Mouse (Mus musculus): ENCODE data around the gene Flt1. TPM values are rescaled to one million over a fixed set of nuclear protein-coding genes. Genes with fewer than 3 reads are reported as not detected.

The Flt1 gene
- polyA plus RNA-seq, 1 experiment from 2014 or later: 9.5 TPM

DNA sequence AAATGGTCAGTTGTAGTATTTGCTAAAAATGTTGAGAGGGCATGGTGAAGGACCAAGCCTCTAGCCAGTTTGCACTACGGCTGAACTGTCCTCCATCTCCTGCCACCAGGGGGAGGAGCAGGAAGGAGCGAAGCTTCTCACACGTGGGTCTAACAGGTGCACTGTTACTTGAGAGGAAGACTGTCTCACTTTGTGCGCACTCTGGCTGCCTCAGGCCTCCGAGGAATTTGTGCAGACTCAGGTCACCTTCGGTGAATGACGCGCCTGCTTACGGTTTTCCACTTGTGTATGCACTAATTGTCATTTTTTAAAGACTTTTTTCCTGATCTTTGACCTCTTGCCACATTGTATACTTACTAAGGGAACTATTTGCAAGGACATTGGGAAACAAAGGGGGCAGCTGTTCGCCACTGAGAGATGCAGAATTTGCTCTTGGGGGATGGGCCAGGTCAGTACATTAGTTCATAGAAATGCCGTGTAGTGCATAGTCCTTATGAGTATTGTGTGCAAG lies 180.0 kb downstream of the Flt1 start:
- peaks cover 81% of the 10 kb centered on the region for H3K36me3 ChIP-seq (replicated peaks)
- H3K9me3 ChIP-seq: no peaks in the 10 kb centered on the region
- 71% methylated on average over 11 of the region's 11 CpGs for WGBS
- peaks cover 8% of the 10 kb centered on the region; the same call in 1 of the 2 replicates for H3K4me1 ChIP-seq
- peak; percentile 49 for DNase-seq (ENCODE audit: low spot score)
- no peaks in the 10 kb centered on the region for H3K27me3 ChIP-seq (replicated peaks; ENCODE audit: low read depth, poor library complexity, severe bottlenecking)
- no peak overlapping the region for H3K4me3 ChIP-seq
- no peak overlapping the region for H3K27ac ChIP-seq (replicated peaks)

DNA sequence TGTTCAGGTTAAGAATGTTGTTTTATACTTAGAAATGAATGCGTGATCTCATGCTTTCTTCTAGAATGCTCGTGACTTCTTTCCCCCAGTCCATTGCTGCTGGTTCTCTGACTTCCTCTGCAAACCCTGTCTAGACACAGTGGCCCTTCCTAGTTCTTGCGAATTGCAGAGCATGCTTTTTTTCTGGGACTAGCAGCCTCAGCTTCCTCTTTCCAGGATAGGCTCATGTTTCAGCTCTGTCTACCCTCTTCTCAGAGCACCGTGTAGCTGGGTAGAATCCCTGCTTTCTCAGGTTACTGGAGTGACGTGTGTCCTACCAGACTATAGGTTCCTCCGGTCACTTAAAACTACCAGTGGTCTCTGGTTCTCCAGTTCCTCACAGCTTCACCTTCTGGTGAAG lies 183.5 kb downstream of the Flt1 start:
- H3K27ac ChIP-seq (replicated peaks): no peak overlapping the region
- 66% methylated on average over 6 of the region's 6 CpGs for WGBS
- H3K9me3 ChIP-seq: no peaks in the 10 kb centered on the region
- no peaks in the 10 kb centered on the region for H3K27me3 ChIP-seq (replicated peaks; ENCODE audit: low read depth, poor library complexity, severe bottlenecking)
- no peak overlapping the region for H3K4me3 ChIP-seq
- no peak for DNase-seq (ENCODE audit: low spot score)
- peaks cover 78% of the 10 kb centered on the region for H3K36me3 ChIP-seq (replicated peaks)
- peaks cover 8% of the 10 kb centered on the region; the same call in 1 of the 2 replicates for H3K4me1 ChIP-seq

- H3K27ac ChIP-seq (replicated peaks): no peak overlapping the region
- WGBS: 92% methylated on average over 4 of the region's 4 CpGs
- H3K27me3 ChIP-seq (replicated peaks; ENCODE audit: low read depth, poor library complexity, severe bottlenecking): no peaks in the 10 kb centered on the region
- no peak for DNase-seq (ENCODE audit: low spot score)
- no peak overlapping the region for H3K4me3 ChIP-seq
- peaks cover 77% of the 10 kb centered on the region for H3K36me3 ChIP-seq (replicated peaks)
- H3K9me3 ChIP-seq: no peaks in the 10 kb centered on the region
- peaks cover 8% of the 10 kb centered on the region; the same call in 1 of the 2 replicates for H3K4me1 ChIP-seq
Observed at GRCm38 (mm10) chr5:147539815-147540214, 186.0 kb downstream of the Flt1 start.

- 96% methylated on average over 4 of the region's 4 CpGs for WGBS
- Histone ChIP-seq H3K9me3 (no peaks in the 10 kb centered on the region), H3K27me3 (replicated peaks; ENCODE audit: low read depth, poor library complexity, severe bottlenecking) (no peaks in the 10 kb centered on the region), H3K4me1 (peaks cover 8% of the 10 kb centered on the region; the same call in 1 of the 2 replicates), H3K36me3 (replicated peaks) (peaks cover 76% of the 10 kb centered on the region), H3K4me3 (no peak overlapping the region), H3K27ac (replicated peaks) (no peak overlapping the region)
- DNase-seq (ENCODE audit: low spot score): no peak
Observed at GRCm38 (mm10) chr5:147539409-147539808, 186.4 kb downstream of the Flt1 start.

DNA sequence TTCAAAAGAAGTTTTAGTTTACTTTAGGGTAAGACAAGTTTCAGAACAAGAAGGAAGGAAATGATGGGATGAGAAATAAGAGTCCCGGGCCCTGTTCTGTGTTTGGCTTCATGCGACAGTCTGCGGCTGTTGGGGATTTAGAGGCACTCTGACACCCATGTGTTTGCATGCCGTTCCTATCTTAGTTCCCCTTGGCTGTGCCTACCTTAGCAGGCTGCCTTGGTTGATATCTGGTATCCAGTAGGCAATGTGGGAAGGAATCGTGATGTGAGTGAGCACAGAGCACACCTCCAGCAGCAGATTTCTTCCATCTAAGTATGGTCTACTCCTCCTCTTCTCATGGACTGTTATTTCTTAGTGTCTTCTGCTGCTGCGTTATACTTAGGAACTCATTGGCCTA lies 193.8 kb downstream of the Flt1 start:
- no peaks in the 10 kb centered on the region for H3K4me1 ChIP-seq
- peaks cover 70% of the 10 kb centered on the region for H3K36me3 ChIP-seq (replicated peaks)
- 95% methylated on average over 6 of the region's 6 CpGs for WGBS
- no peaks in the 10 kb centered on the region for H3K9me3 ChIP-seq
- H3K27me3 ChIP-seq (replicated peaks; ENCODE audit: low read depth, poor library complexity, severe bottlenecking): no peaks in the 10 kb centered on the region
- DNase-seq (ENCODE audit: low spot score): no peak
- H3K27ac ChIP-seq (replicated peaks): no peak overlapping the region
- no peak overlapping the region for H3K4me3 ChIP-seq

- H3K9me3 ChIP-seq: no peaks in the 10 kb centered on the region
Observed at GRCm38 (mm10) chr5:147527788-147528187, 198.0 kb downstream of the Flt1 start.

DNA sequence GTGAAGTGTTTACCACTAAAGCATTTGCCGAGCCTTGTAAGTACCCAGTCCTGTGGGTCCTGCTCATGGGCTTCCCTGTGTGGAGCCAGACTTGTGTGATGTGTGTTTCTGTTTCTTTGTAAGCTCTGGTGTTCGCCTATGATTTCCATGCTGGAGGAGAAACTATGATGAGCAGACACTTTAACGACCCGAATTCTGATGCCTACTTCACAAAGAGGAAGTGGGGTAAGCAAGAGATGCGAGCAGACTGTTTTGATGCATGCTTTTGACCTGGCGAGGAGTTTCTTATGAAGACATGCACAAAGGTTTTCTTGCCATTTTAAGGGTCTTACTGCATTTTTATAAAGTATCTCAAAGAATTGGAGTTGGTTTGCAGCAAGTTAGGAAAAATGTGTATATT lies 198.8 kb downstream of the Flt1 start:
- Histone ChIP-seq H3K4me3 (no peak overlapping the region), H3K27ac (replicated peaks) (no peak overlapping the region), H3K27me3 (replicated peaks; ENCODE audit: low read depth, poor library complexity, severe bottlenecking) (no peaks in the 10 kb centered on the region), H3K4me1 (no peaks in the 10 kb centered on the region), H3K36me3 (replicated peaks) (peaks cover 87% of the 10 kb centered on the region), H3K9me3 (no peaks in the 10 kb centered on the region)
- no peak for DNase-seq (ENCODE audit: low spot score)
- WGBS: 92% methylated on average over 6 of the region's 6 CpGs

More at GRCm38 (mm10) chr5:147527788-147528187, 198.0 kb downstream of the Flt1 start:
- Histone ChIP-seq H3K27me3 (replicated peaks; ENCODE audit: low read depth, poor library complexity, severe bottlenecking) (no peaks in the 10 kb centered on the region), H3K4me1 (no peaks in the 10 kb centered on the region), H3K36me3 (replicated peaks) (peaks cover 82% of the 10 kb centered on the region), H3K4me3 (no peak overlapping the region), H3K27ac (replicated peaks) (no peak overlapping the region)
- no peak for DNase-seq (ENCODE audit: low spot score)
- WGBS: 93% methylated on average over 3 of the region's 3 CpGs

Other genes with a start within 250 kb of the Flt1 start
- 513 and 534 TPM in 2 replicates for gene Pomp, start 134.4 kb upstream of the Flt1 start, polyA plus RNA-seq (2016; fragmentation: Nextera tagmentation; extraction: Ambion mirVana)
- 2.5 TPM in 2 replicates for gene Slc46a3, start 168.8 kb upstream of the Flt1 start, polyA plus RNA-seq (2016; fragmentation: Nextera tagmentation; extraction: Ambion mirVana)
- 5.5 and 5.7 TPM in 2 replicates for gene Mtus2, start 231.3 kb upstream of the Flt1 start, polyA plus RNA-seq (2016; fragmentation: Nextera tagmentation; extraction: Ambion mirVana)

All from embryonic facial prominence, embryonic 10.5 days (tissue).